Mouse (Mus musculus): ENCODE results near the gene Cyp46a1.

The Cyp46a1 gene

GRCm38 (mm10) chr12:108355271-108355670, 21.1 kb downstream of the Cyp46a1 start:
- in situ Hi-C loops (cut with MboI, MseI), result loop anchor here in 1 of 2 experiments (25.0 kb wide), 1 partner anchor 1532 kb away; no protein-coding TSS in a partner anchor

DNA sequence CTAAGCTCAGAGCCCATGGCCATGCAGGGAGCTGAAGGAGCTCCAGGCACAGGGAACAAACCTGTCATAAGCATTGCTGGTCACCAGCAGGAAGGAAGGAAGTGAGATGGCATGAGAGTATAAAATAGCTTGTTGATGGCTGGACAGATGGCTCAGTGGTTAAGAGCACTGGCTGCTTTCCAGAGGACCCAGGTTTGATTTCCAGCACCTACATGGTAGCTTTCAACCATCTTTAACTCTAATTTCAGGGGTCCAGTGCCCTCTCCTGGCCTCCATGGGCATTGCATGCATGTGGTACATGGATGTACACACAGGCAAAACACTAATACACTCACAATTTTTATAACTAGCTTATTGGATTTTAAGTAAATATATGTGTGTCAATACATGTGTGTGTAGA, 21.8 kb downstream of the Cyp46a1 start:
- in situ Hi-C loops (cut with MboI, MseI), result loop anchor here in 1 of 2 experiments (25.0 kb wide), 1 partner anchor 1531 kb away; no protein-coding TSS in a partner anchor

DNA sequence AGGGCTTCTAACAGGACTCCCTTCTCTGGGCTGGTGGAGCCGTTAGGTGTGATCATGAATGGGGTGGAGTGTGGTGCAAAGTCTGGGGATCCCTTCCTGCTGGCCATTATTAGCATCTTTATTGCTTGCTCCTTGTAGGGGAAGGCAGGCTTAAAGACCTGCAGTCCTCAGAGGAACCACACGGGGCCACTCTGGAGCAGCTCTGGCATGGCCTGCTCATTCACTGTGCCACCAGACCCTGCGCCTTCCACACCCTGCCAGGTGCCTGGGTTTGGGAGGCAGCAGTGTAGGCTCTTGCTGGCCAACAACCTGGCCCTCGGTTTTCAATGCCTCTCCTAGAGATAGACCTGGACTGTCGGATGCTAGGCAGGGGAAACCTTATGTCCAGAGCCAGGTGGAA, 29.6 kb downstream of the Cyp46a1 start:
- in situ Hi-C loops (cut with MboI, MseI), result loop anchor here (5.0 to 25.0 kb wide), 2 partner anchors 134 to 1524 kb away; no protein-coding TSS in a partner anchor

DNA sequence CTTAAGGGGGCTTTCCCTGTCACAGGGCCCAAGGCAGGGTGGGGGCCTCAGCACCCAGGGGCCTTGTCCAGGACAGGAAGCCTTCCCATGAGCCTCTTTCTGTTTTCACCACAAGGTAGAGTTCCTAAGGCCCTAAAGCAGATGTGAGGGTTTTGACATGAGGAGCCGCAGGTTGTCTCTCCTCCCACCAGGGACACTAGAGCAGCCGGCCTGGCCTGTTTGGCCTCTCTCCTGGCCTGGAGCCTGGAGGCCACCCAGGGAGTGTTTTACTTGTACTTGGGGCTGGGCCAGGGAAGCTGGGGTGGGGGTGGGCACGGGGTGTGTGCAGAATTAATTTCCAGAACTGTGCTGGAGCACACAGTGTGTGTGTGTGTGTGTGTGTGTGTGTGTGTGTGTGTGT, 31.2 kb downstream of the Cyp46a1 start:
- in situ Hi-C loops (cut with MboI, MseI), result loop anchor here in 1 of 2 experiments (25.0 kb wide), 1 partner anchor 1522 kb away; no protein-coding TSS in a partner anchor

DNA sequence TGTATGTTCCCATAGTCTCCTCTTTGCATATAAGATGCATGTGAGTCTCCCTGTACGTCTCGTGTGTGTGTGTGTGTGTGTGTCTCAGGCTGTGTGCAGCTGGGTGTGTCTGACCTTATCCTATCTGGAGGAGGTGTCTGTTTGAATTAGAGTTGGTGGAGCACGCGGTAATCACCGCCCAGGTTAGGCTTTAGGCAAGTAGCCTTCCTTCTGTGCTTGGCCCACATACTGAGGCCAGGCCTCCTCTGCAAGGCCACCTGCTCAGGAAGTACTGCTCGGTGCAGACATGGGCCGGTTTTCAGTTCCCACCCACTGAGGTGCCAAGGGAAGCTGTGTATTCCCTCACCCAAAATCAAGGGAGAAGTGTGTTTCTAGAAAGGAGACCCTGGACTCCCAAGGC, 31.7 kb downstream of the Cyp46a1 start:
- in situ Hi-C loops (cut with MboI, MseI), result loop anchor here in 1 of 2 experiments (25.0 kb wide), 1 partner anchor 1521 kb away; no protein-coding TSS in a partner anchor

- in situ Hi-C loops (cut with MboI, MseI), result loop anchor here in 1 of 2 experiments (25.0 kb wide), 1 partner anchor 1519 kb away; no protein-coding TSS in a partner anchor
Measured at GRCm38 (mm10) chr12:108367909-108368308, 33.7 kb downstream of the Cyp46a1 start.

GRCm38 (mm10) chr12:108368921-108369320, 34.7 kb downstream of the Cyp46a1 start:
- in situ Hi-C loops (cut with MboI, MseI), result loop anchor here in 1 of 2 experiments (25.0 kb wide), 1 partner anchor 1518 kb away; no protein-coding TSS in a partner anchor

GRCm38 (mm10) chr12:108370596-108371428, 36.6 kb downstream of the Cyp46a1 start, which contains the start of gene Eml1:
TSS of gene Eml1 (plus strand) at chr12:108370957.
- in situ Hi-C loops (cut with MboI, MseI), result loop anchor here in 1 of 2 experiments (5.0 to 25.0 kb wide), 2 partner anchors 126 to 1516 kb away; no protein-coding TSS in a partner anchor

DNA sequence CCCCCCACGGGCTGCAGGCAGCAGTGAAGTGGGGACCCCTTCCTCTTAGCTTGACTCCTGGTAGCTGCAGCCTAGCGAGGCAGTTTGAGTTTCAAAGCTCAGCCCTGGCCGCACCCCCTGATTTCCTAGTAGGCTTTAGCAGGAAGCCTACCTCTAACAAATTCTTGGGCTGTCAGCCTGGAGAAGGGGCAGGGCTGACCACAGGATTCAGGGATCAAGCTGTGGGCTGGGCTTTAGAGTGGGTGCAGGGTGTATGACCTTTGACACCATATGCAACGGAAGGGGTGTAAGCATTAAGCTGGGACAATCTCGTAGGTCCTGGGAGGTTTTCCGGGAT, 37.2 kb downstream of the Cyp46a1 start:
- in situ Hi-C loops (cut with MboI, MseI), result loop anchor here in 1 of 2 experiments (5.0 to 25.0 kb wide), 2 partner anchors 126 to 1516 kb away; no protein-coding TSS in a partner anchor

GRCm38 (mm10) chr12:108372241-108372640, 38.1 kb downstream of the Cyp46a1 start:
- in situ Hi-C loops (cut with MboI, MseI), result loop anchor here in 1 of 2 experiments (5.0 to 25.0 kb wide), 2 partner anchors 125 to 1515 kb away; no protein-coding TSS in a partner anchor

- in situ Hi-C loops (cut with MboI, MseI), result loop anchor here in 1 of 2 experiments (5.0 to 25.0 kb wide), 2 partner anchors 124 to 1514 kb away; no protein-coding TSS in a partner anchor
Measured at GRCm38 (mm10) chr12:108373611-108374010, 39.4 kb downstream of the Cyp46a1 start.

DNA sequence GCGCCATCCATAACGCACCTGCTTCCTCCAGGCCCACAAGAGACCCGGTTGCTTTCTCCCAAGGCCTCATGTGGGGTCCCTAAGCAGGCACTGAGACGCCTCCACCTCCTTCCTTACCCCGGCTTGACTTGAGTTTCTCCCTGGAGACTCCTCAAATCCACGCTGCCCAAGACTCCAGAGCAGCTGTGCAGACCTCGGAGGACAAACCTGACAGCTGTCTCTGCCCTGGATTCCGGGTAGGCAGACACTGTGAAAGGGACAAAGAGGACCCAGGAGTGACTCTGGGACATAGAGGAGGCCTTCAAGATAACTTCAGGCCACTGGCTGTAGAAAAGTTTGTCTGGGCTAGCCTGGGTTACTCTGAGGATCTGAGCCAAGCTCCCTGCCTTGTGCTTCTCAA, 40.5 kb downstream of the Cyp46a1 start:
- in situ Hi-C loops (cut with MboI, MseI), result loop anchor here in 1 of 2 experiments (5.0 to 25.0 kb wide), 2 partner anchors 123 to 1513 kb away; no protein-coding TSS in a partner anchor

DNA sequence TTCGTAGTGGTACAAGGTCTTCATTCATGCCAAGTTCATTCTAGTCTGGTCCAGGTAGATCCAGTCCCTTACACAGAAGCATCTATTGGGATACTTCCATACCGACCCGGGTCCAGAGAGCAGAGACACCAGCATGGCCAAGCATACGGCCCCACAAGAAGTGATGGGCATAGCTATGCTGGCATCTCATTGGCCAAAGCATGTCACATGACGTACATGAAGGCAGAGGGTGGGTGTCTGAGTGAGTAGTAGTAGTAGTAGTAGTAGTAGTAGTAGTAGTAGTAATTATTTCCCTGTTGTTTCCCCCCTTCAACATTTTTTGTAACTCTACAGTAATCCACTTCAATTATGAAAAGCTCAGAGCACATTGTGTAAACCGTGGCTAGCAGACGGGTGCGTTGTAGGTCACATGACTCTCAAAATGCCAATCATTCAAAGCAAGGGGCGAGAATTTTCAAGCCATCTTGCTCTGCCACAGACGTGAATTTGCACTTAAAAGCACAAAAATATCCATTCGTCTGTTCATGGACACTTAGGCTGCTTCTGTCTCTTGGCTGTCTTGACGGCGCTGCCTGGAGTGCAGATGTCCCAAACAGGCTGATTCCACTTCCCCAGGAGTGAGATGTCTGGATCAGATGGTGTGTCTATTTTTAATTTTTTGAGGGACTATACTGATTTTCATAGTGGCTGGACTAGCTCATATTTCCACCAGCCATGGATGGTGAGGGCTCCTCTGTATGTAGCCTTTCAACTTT, 44.4 kb downstream of the Cyp46a1 start:
- in situ Hi-C loops (cut with MboI, MseI), result no loop called here

DNA sequence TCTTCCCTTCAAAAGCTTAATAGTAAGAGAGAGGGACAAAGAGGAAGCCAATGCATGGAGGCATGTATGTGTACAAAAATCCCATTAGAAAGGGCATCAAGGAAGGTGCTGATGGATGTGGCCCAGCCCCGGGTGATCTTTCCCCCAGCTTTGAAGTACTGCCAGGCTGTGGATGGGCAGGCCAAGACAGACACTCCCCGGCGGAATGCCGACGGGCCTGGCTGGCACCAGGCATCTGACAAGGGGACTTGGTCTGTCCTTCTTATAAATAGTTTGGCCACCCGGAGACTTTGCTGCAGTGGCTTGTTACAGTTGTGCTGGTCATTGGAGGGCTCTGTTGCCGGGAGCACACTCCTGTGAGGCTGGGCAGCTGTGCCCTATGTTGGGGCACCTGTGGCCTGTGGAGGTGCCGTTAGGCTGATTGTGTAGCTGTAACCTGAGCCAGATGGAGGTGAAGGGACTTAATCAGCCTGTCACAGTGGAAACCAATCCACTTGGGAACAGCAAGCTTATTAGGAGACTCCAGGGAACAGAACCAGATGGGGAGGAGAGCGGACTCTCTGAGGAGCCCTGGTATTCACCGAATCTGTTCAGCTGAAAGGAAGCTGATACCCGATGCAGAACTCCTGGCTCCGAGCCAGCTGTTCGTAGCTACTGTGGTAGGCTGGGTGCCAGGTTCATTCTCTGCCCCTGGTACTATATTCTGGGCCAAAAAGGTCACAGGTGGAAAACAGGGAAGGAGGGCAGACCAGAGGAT, 52.5 kb downstream of the Cyp46a1 start:
- in situ Hi-C loops (cut with MboI, MseI), result no loop called here

DNA sequence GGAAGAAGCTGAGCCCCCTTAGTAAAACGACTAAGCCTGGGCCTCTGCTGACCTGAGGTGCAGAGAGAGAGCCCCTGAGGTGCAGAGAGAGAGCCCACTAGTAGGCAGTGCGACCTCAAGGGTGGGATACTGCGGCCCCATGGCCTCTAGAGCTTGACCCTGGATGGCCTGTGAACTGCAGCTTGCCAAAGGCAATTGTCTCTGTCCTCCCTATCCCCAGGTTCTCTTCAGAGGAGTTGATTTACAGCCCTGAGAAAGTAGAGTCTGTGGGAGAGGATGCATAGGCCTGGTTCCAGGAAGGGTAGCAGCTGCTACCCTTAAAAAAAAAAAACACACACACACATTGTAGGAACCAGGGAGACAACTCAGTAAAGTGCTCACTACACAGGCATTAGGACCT, 55.5 kb downstream of the Cyp46a1 start:
- in situ Hi-C loops (cut with MboI, MseI), result no loop called here

- in situ Hi-C loops (cut with MboI, MseI), result no loop called here
Measured at GRCm38 (mm10) chr12:108392254-108393044, 58.3 kb downstream of the Cyp46a1 start.

DNA sequence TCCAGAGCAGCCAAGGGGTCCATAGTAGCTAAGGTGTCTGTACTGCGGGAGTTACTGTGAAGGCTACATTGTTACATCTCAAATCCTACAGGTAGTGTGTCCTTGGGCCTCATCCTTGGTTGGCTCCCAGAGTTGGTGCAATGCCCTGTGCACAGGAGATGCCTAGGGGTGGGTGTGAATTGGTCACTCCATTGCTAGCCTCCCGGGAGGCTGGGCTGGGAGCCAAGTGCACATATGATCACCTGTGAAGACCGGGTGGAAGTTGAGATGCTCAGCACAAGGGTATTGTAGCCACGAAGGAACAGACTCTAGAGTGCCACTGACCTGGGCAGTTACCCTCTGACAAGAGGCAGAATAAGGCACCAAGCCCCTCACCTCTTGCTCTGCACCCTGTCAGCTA, 58.9 kb downstream of the Cyp46a1 start:
- in situ Hi-C loops (cut with MboI, MseI), result no loop called here

GRCm38 (mm10) chr12:108393637-108394036, 59.5 kb downstream of the Cyp46a1 start:
- in situ Hi-C loops (cut with MboI, MseI), result no loop called here

GRCm38 (mm10) chr12:108394534-108395284, 60.5 kb downstream of the Cyp46a1 start:
- in situ Hi-C loops (cut with MboI, MseI), result no loop called here
